Mouse (Mus musculus) liver, postnatal 0 days (tissue): ENCODE data around the gene Wdr1.

Experiments used
- CTCF ChIP-seq: sonication (generic); IDR thresholded peaks from 2 replicates; pipeline ENCODE4 v1.5.1; 2016; ENCODE audit warnings: antibody characterized with exemption, low read depth
- EP300 ChIP-seq: IDR thresholded peaks from 2 replicates; pipeline ENCODE4 v1.6.1; 2016; ENCODE audit warnings: antibody characterized with exemption, low read depth, mild to moderate bottlenecking

DNA sequence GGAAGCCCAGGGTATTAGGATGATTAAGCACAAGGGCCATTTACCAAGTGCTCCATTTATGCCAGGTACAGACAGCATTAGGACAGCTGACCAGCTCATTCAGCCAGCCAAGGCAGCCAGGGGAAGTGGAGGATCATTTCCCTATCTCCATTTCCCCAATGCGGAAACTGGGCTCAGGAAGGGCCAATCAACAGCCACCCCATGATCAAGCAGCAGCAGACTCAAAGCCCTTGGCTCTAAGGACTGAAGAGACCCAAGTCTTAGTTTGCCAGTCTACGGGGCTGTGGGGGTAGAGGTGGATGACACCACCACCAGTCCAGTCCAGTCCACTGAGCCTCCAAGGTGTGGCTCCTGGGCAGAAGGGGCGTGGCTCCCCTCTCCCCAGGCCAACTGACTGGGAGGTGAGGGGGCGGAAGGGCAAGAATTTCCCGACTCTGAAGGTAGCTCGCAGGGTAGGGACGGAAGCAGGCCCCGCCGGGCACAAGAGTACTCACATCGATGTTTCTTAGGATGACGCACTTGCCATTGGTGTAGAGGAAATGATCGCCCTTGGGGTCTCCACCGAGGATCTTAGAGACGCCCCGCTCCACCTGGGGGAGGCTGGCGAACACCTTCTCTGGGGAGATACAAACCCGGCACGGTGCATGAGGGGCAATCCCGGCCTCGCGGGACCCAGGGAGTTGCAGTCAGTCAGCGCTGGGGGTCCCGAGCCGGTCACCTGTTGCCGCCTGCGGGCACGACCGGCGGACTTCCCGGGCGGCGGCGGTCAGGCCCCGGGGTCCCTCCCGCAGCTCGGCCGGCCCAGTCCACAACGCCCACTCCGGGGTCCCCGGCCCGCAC lies 2.2 kb downstream of the Wdr1 start:
- no peak for TF ChIP-seq CTCF
- no peak for TF ChIP-seq EP300
